Mouse (Mus musculus): Measurements from ENCODE around the gene Ccdc148.

- TF ChIP-seq CTCF (IDR thresholded peaks at IDR 0.05; ENCODE audit: low read depth, low read length) = no peak
- no peak for TF ChIP-seq POLR2A (IDR thresholded peaks at IDR 0.05; ENCODE audit: borderline replicate concordance, low read depth, low read length)
Observed at GRCm38 (mm10) chr2:59160605-59160963, at the start of gene Ccdc148, which contains the start of gene Pkp4.
